Mouse (Mus musculus): ENCODE data around the gene Vps45. TPM values are rescaled to one million over a fixed set of nuclear protein-coding genes. Genes with fewer than 3 reads are reported as not detected.
A peak's percentile ranks its signal among the peaks of the same experiment; 100 is the strongest.
"Not testable (repeated sequence)": the region's sequence is repeated elsewhere in the genome, so short reads cannot be mapped to it uniquely, and the experiment has no call there.

Vps45 gene
- total RNA-seq, 2 experiments from 2014 or later = 53.6 to 54.1 TPM

DNA sequence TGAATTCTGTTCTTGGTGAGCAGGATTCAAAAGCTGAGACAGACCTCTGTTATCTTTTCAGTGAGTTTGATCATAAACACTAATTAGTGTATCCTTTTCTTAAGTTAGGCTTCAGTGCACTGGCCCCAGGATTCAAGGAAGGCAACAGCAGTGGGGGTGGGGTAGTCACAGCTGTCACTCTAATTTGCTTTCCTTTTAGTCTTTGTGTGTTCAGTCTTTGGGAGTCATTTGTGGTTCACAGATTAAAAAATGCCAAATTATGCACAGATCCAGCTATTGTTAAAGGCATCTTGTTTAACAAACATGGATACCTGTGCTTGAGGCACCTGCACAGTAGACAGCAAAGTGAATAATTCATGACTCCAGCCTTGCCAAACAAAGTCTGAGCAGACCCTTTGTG is 105.2 kb downstream of the Vps45 start:
- DNase-seq = peak; percentile 23
- intact Hi-C loops (cut with DNase I) = no loop called here

DNA sequence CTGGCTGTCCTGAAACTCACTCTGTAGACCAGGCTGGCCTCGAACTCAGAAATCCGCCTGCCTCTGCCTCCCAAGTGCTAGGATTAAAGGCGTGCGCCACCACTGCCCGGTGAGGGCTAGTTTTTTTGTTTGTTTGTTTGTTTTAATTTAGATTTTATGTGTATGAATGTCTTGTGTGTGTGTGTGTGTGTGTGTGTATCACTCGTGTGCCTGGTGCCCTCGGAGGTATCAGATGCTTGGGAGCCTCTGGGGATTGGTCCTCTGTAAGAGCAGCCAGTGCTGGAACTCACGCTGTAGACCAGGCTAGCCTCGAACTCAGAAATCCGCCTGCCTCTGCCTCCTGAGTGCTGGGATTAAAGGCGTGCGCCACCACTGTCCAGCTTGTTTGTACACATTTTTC is 106.7 kb downstream of the Vps45 start:
- intact Hi-C loops (cut with DNase I); DNase-seq: not testable (repeated sequence)

- intact Hi-C loops (cut with DNase I) = no loop called here
Measured at GRCm38 (mm10) chr3:95950763-95951551, 107.3 kb downstream of the Vps45 start.

More at GRCm38 (mm10) chr3:95950763-95951551, 107.3 kb downstream of the Vps45 start:
- DNase-seq = peak; percentile 92

Other genes with a start within 250 kb of the Vps45 start
- gene Rprd2, start 239.6 kb downstream of the Vps45 start, total RNA-seq (2021) = 10 to 100 TPM; 58.0 to 59.3 TPM
- gene Prpf3, start 202.6 kb downstream of the Vps45 start, total RNA-seq (2021) = 10 to 100 TPM; 34.9 to 41.5 TPM
- 100 to 1,000 TPM; 126 TPM for gene Mrps21, start 186.9 kb downstream of the Vps45 start, total RNA-seq (2021)
- 1 to 10 TPM; 5.6 to 6.9 TPM for gene Ciart, start 176.2 kb downstream of the Vps45 start, total RNA-seq (2021)
- gene BC028528, start 166.5 kb downstream of the Vps45 start, total RNA-seq (2021) = 10 to 100 TPM in 1 of 2 experiments, 1 to 10 TPM in 1; 6.8 to 10.8 TPM
- gene Aph1a, start 164.5 kb downstream of the Vps45 start, total RNA-seq (2021) = 100 to 1,000 TPM in 1 of 2 experiments, 10 to 100 TPM in 1; 91.1 to 101 TPM
- gene Car14, start 153.8 kb downstream of the Vps45 start, total RNA-seq (2021) = 1 to 10 TPM; 2.4 to 2.5 TPM
- gene Anp32e, start 129.2 kb downstream of the Vps45 start, total RNA-seq (2021) = 10 to 100 TPM; 90.4 to 98.0 TPM
- gene Plekho1, start 62.5 kb downstream of the Vps45 start, total RNA-seq (2021) = 10 to 100 TPM; 83.3 to 89.3 TPM
- 10 to 100 TPM; 17.6 to 17.9 TPM for gene Otud7b, start 46.1 kb upstream of the Vps45 start, total RNA-seq (2021)
- gene Mtmr11, start 103.5 kb upstream of the Vps45 start, total RNA-seq (2021) = 1 to 10 TPM; 6.4 to 7.0 TPM
- 10 to 100 TPM; 62.0 to 63.6 TPM for gene Sf3b4, start 113.9 kb upstream of the Vps45 start, total RNA-seq (2021)
- gene Sv2a, start 122.7 kb upstream of the Vps45 start, total RNA-seq (2021) = 100 to 1,000 TPM; 241 to 264 TPM
- gene Bola1, start 161.2 kb upstream of the Vps45 start, total RNA-seq (2021) = 10 to 100 TPM; 18.7 to 24.7 TPM
- gene Hist2h2ab, start 161.4 kb upstream of the Vps45 start, total RNA-seq (2021) = 10 to 100 TPM; 21.6 to 26.0 TPM
- 10 to 100 TPM; 70.9 to 71.7 TPM for gene Hist2h2ac, start 162.4 kb upstream of the Vps45 start, total RNA-seq (2021)
- gene Hist2h2be, start 162.7 kb upstream of the Vps45 start, total RNA-seq (2021) = 1 to 10 TPM; 4.6 to 5.2 TPM
- gene Hist2h3c2, start 180.7 kb upstream of the Vps45 start, total RNA-seq (2021) = 10 to 100 TPM; 26.7 to 36.2 TPM
- gene Hist2h2aa2, start 181.8 kb upstream of the Vps45 start, total RNA-seq (2021) = 100 to 1,000 TPM; 517 to 538 TPM
- gene Hist2h2aa1, start 187.0 kb upstream of the Vps45 start, total RNA-seq (2021) = 10 to 100 TPM in 1 of 2 experiments, 1 to 10 TPM in 1; 9.5 to 10.0 TPM
- gene Hist2h3c1, start 188.2 kb upstream of the Vps45 start, total RNA-seq (2021) = under 1 TPM in 1 of 2 experiments, not detected in 1; 0.90 TPM
- gene Hist2h4, start 204.8 kb upstream of the Vps45 start, total RNA-seq (2021) = 10 to 100 TPM; 53.4 to 58.8 TPM
- gene Hist2h3b, start 210.2 kb upstream of the Vps45 start, total RNA-seq (2021) = 100 to 1,000 TPM; 250 to 268 TPM
- gene Hist2h2bb, start 211.3 kb upstream of the Vps45 start, total RNA-seq (2021) = 100 to 1,000 TPM; 306 to 312 TPM
- 1 to 10 TPM in 1 of 2 experiments, under 1 TPM in 1; 0.52 to 1.2 TPM for gene Fcgr1, start 235.5 kb upstream of the Vps45 start, total RNA-seq (2021)